Mouse (Mus musculus) thymus, adult 2 months (tissue): ENCODE data around the gene Scpep1.

Source experiments
- CTCF ChIP-seq: fragments of 200-500 bp; IDR thresholded peaks from 2 replicates; pipeline ENCODE4 v1.5.1; 2012; ENCODE audit warnings: mild to moderate bottlenecking, control low read depth, low read length, moderate library complexity, borderline replicate concordance; ENCODE audit not compliant: control insufficient read depth, poor library complexity, insufficient read depth; ENCODE audit errors: extremely low read depth
- POLR2A ChIP-seq: fragments of 200-500 bp; IDR thresholded peaks from 2 replicates; pipeline ENCODE4 v1.6.1; 2012; ENCODE audit warnings: mild to moderate bottlenecking, low read length, control low read depth, moderate library complexity; ENCODE audit not compliant: control insufficient read depth, poor library complexity, insufficient read depth; ENCODE audit errors: extremely low read depth

- no peak for TF ChIP-seq CTCF
- no peak for TF ChIP-seq POLR2A
Observed at GRCm38 (mm10) chr11:88954803-88955202, 462 bp downstream of the Scpep1 start.
